ENCODE assay signal across 17 mouse cellular contexts in genomic region chr4:45921663-45922435, GRCm38 (mm10). TPM values are rescaled to one million over a fixed set of nuclear protein-coding genes. Genes with fewer than 3 reads are reported as not detected.
"Had no signal": no experiment of that assay in that cellular context is flagged by ENCODE, and none has a peak within 500 bp of the region (broad histone marks: within the 10 kb centered on the region; RNA-seq: fewer than 3 reads in every experiment).

No protein-coding gene starts in this region.

- H3K9ac ChIP-seq: neural tube, embryonic 15.5 days; stomach, embryonic 15.5 days had no signal

- H3K36me3 ChIP-seq: neural tube, embryonic 15.5 days; stomach, embryonic 15.5 days had no signal

- H3K4me3 ChIP-seq: neural tube, embryonic 15.5 days; stomach, embryonic 15.5 days had no signal

- H3K27ac ChIP-seq: neural tube, embryonic 15.5 days; stomach, embryonic 15.5 days; stomach, postnatal 0 days had no signal

- DNase-seq: retina, postnatal 1 day; right cerebral cortex, adult 18-20 months; right cerebral cortex, postnatal 14 days; right cerebral cortex, postnatal 25 days; right cerebral cortex, postnatal 4 days; spleen, adult 18-20 months; thymus, adult 18-20 months; thymus, adult 2 months; thymus, postnatal 14 days; thymus, postnatal 25 days; thymus, postnatal 36 days; thymus, postnatal 4 days had no signal

- H3K27me3 ChIP-seq: neural tube, embryonic 15.5 days; stomach, embryonic 15.5 days had no signal

- H3K4me1 ChIP-seq: neural tube, embryonic 15.5 days; stomach, embryonic 15.5 days had no signal

- H3K9me3 ChIP-seq: neural tube, embryonic 15.5 days; stomach, embryonic 15.5 days had no signal

- H3K4me2 ChIP-seq: neural tube, embryonic 15.5 days; stomach, embryonic 15.5 days had no signal

RNA-seq across cellular contexts. Expression of gene Ccdc180, which starts 31.7 kb away (rescaled TPM):
- polyA plus RNA-seq: small intestine, adult 2 months; spleen, adult 2 months had no signal
